ENCODE assay signal across 20 mouse cellular contexts in the genomic region with DNA sequence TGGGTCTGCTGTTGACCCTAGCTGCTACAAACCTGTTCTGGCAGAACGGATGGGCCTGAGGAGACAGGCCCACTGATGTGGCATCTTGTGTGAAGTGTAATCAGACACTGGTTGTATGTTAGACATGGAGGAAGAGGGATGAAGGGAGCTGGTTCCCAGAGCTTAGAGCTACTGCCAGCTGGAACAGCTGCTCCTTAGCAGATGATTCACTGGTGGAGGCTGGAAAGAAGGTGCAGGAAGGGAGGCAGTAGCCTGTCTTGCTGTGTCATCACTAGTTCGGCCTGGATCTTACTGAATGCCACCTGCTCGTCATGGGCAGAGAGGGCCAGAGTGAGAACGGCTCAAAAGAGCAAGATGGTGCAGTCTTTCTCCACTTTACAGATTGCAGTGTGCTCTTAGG.
"Had no signal": no experiment of that assay in that cellular context is flagged by ENCODE, and none has a peak within 500 bp of the region (broad histone marks: within the 10 kb centered on the region; RNA-seq: fewer than 3 reads in every experiment).

No protein-coding gene starts in this region.

- H3K27me3 ChIP-seq: liver, embryonic 13.5 days; liver, embryonic 15.5 days; midbrain, embryonic 12.5 days; neural tube, embryonic 13.5 days; neural tube, embryonic 15.5 days had no signal

- H3K36me3 ChIP-seq: liver, embryonic 13.5 days; liver, embryonic 15.5 days had no signal

- DNase-seq: liver, embryonic 13.5 days; liver, postnatal 0 days; lung, embryonic 14.5 days; lung, postnatal 10 days; lung, postnatal 4 days; midbrain, embryonic 14.5 days; retina, postnatal 1 day; right cerebral cortex, postnatal 14 days; right cerebral cortex, postnatal 4 days; spleen, adult 18-20 months; thymus, adult 2 months; thymus, postnatal 25 days; thymus, postnatal 4 days had no signal

- H3K9me3 ChIP-seq: liver, embryonic 13.5 days; liver, embryonic 15.5 days had no signal

- H3K4me3 ChIP-seq: liver, embryonic 13.5 days; liver, embryonic 15.5 days; midbrain, embryonic 10.5 days; midbrain, embryonic 12.5 days; myocyte; neural tube, embryonic 13.5 days; neural tube, embryonic 15.5 days had no signal

- ATAC-seq: liver, postnatal 0 days; midbrain, embryonic 16.5 days had no signal
